Mouse (Mus musculus) heart, postnatal 10 days (tissue): ENCODE measurements around the gene Cdkn2aip. TPM values are rescaled to one million over a fixed set of nuclear protein-coding genes. Genes with fewer than 3 reads are reported as not detected.

Experiments
- DNase-seq, 2 experiments: peaks; one replicate each; pipeline ENCODE4 v3.0.0; 2021
- intact Hi-C: fragments of 180-260 bp; cut with DNase I; formaldehyde crosslinking; loops from one replicate; pipeline ENCODE4 v1.15.1; 2025
- total RNA-seq, 2 experiments: library from RNA; stranded (reverse); gene quantifications; 2 replicates each; pipeline ENCODE4 v1.2.3; 2021

Gene Cdkn2aip
- total RNA-seq, 2 experiments from 2014 or later, result 8.8 to 11.9 TPM

DNA sequence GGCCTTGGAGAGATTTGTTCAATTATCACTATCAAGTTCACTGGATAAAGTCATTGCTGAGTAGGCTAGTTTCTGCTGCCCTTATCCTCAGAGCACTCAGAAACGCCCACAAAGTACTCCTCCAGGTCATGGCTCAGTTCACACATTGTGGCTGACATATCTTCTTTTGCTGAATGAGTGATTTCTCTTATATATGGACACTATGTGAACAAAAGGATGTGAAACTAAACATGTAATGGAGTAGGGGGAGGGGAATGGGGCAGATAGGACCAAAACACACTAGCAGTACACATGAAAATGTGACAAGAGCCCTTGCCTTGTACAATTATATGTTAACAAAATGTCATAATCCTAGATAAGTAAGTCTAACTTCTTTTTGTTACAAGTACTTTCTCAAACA is 11.4 kb downstream of the Cdkn2aip start:
- intact Hi-C loops, result no loop called here
- DNase-seq, result no peak

DNA sequence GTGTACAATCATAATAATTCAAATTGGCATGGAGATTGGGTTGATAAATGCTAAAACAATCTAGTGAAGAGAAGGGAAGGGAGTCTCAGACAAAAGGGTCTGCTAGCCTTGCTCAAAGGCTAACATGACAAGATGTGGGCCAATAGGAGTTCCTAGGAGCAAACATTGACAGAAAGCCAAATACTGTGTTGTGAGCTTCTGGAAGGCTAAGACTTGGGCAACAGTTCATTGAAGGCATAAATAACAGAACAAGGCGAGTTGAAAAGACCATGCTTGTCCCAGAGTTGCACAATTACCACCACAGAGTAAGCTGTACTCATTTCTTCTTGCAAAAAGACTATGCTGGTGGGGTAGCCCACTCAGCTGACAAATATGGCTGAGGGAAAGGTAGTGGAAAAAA is 16.0 kb downstream of the Cdkn2aip start:
- intact Hi-C loops, result loop anchor here (10.0 kb wide), 1 partner anchor 283 kb away; no protein-coding TSS in a partner anchor
- DNase-seq, result no peak

DNA sequence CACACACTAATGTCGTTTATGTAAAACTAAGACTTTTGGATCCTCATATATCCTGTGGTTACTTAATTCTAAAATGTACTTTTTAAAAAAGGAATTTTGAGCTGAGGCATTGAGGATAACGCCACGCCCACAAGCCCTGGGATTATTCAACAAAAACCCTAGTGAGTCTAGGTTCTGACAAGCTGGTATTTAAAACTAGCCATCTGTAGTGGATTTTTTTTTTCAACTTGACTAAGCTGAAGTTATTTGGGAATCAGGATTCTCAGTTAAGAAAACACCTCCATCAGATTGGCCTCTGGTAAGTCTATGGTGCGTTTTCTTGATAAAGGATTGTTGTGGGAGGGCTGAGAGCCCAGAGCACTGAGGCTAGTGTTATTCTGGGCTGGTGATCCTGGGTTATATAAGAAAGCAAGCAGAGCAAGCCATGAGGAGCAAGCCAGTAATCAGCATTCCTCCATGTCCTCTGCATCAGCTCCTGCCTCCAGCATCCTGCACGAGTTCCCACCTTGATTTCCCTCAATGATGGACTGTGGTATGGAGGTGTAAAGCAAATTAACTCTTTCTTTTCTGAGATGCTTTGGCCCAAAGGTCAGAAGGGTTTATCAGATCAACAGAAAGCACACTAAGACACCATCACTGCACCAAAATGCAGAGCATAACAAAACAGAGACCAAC is 18.2 kb downstream of the Cdkn2aip start:
- no peak for DNase-seq
- intact Hi-C loops, result loop anchor here (10.0 kb wide), 1 partner anchor 281 kb away; no protein-coding TSS in a partner anchor

DNA sequence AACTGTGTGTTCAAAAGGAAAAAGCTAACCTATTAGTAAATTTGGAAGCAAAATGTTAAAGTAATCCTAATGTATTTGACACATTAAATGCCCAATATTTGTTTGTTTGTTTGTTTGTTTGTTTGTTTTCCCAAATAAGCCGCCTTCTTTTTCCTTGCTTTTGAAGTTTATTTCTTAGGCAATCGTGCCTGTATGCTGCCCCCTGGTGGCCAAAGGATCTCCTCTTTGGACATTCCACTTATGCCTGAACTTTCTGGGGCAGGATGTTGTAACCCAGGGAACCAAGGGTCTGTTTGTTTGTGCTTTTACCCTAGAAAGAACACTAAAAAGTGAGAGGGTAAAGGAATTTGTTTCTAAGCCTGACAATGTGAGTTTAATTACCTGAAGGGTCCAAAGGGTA is 20.6 kb downstream of the Cdkn2aip start:
- intact Hi-C loops, result loop anchor here (10.0 kb wide), 1 partner anchor 278 kb away; no protein-coding TSS in a partner anchor
- DNase-seq, result peak; percentile 76 to 90

DNA sequence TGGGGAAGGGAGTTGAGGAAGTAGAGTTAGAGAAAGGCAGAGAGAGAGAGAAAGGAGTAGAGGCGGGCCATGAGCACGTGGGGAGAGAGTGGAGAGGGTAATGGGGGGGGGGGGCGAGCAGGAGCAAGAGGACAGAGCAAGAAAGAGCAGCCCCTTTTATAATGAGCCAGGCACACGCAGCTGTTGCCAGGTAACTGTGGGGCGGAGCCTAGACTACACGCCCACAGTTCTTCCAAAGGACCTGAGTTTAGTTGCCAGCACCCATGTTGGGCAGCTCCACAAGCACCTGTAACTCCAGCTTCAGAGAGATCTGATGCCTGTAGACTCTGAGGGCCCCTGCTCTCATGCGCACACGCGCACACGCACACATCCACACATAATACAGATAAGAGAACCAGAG is 21.9 kb downstream of the Cdkn2aip start:
- intact Hi-C loops, result loop anchor here (2.0 to 10.0 kb wide), 3 partner anchors 15 to 675 kb away; no protein-coding TSS in a partner anchor
- DNase-seq, result no peak

DNA sequence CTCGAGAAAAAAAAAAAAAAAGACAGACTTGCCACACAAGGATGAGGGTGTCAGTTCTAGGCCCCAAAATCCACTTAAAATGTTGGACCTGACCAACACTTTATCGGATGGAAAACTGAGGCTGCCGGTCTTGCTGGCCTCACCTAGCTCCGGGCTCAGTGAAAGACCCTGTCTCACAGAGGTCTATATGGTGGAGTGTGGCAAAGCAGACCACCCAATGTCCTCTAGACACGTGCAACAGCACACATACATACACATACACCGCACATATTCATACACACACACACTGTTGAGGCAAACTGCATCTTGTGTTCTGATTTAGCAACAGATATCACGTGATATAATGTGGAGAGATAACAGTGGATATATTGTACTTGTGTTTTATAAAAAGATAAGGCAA is 22.4 kb downstream of the Cdkn2aip start:
- intact Hi-C loops, result loop anchor here (2.0 to 10.0 kb wide), 3 partner anchors 15 to 675 kb away; no protein-coding TSS in a partner anchor
- no peak for DNase-seq

DNA sequence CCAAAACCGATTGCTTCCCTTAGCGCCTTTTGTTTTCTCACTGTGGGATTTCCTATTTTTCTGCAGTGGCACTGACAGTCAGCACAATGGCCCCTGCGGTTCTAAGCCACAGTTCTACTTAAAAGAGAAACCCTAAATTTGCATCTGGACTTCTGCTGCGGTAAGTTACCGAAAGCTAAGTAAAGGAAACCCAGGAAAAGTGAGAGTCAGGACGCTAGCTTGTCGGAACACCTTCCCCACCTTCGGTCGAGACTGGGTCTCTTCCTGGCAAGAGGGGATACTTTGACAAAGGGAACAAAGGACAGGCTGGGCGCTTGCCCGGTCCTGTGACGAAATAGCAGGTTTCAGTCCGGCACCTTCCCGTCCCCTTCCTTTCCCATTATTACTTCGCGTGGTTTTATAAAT is 23.1 kb downstream of the Cdkn2aip start:
- intact Hi-C loops, result loop anchor here (2.0 to 10.0 kb wide), 3 partner anchors 14 to 674 kb away; no protein-coding TSS in a partner anchor

DNA sequence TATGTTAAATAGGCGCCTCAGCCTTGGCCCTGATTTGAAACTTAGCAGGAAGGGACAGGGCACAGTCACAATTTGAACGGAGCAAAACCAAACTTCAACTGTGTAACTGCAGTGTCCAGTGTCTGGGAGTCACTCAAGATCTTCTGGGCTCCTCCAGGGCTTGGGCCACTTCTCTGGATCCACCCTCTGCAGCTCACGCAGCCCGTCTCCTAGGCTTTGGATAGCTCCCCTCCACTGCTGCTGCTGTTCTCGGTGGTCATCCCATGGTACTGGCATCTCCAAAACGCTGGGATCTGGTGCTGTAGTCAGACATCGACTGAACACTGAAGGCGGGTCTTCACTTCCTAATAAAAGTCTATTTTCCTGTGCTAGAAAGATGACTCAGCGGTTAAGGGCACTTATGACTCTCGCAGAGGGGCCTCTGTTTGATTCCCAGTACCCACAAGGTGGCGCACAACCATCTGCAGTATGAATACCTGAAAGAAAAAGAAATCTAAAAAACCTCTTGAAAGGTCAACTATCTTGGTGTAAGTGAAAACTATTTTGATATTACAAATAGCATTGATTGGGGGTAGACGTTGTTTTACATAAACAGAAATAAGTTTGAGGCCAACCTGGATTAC is 23.9 kb downstream of the Cdkn2aip start:
- DNase-seq, result peak; percentile 19 to 41
- intact Hi-C loops, result loop anchor here (2.0 to 10.0 kb wide), 3 partner anchors 13 to 673 kb away; no protein-coding TSS in a partner anchor

More for the DNA sequence above, 23.1 kb downstream of the Cdkn2aip start:
- DNase-seq, result peak; percentile 40 to 52

DNA sequence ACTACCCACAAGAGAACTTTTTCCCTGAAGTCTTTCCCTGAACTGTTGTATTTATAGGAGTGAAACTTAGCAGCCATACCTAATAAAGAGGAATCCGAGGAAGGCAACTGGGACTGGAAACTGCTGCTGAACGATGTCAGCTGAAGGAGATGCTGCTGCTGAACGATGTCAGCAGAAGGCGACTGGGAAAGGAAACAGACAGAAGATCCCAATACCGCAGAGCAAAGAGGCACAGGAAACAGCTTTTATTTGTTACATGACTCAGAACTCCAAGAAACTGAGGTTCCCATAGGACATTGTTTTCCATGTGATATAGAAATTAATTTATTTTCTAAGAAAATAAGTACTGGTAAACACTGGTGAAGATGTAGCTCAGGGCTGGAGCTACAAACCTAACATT is 29.3 kb downstream of the Cdkn2aip start:
- intact Hi-C loops, result no loop called here
- no peak for DNase-seq

DNA sequence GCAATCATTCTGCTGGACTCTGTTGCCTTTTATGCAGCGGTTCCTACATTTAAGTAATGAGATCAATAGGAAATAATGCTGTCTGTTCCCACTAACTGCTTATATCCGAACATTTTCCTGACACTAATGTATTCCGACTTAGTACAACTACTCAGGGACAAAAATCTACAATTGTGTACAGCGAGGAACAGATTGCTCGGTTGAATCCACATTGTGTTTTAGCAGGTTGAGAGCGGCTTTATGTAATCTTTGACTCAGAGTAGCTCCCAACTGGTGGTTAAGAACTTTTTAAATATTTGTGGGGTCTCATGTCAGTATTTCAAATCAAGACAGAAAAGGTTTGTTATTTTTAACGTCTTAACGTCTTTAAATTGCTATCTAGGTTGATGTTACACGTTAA is 29.7 kb downstream of the Cdkn2aip start:
- intact Hi-C loops, result no loop called here
- DNase-seq, result no peak

DNA sequence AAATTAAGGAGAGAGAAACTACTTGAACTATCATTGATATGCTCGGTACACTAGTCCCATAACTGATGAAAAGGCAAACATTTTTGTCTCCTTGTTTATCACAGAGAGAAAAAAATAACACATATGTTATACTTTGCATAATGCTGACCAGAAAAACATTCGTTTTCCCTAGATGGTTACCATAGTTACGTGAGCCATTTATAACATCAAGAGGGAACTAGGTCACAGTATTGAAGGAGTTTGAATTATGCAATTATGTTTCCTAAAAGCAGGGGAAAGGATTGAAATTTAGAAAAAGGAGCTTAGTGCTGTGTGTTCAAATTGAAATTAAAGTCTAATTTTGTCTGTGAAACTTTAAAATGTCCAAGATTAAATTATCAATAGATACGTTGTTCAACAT is 33.4 kb downstream of the Cdkn2aip start:
- DNase-seq, result no peak
- intact Hi-C loops, result no loop called here

DNA sequence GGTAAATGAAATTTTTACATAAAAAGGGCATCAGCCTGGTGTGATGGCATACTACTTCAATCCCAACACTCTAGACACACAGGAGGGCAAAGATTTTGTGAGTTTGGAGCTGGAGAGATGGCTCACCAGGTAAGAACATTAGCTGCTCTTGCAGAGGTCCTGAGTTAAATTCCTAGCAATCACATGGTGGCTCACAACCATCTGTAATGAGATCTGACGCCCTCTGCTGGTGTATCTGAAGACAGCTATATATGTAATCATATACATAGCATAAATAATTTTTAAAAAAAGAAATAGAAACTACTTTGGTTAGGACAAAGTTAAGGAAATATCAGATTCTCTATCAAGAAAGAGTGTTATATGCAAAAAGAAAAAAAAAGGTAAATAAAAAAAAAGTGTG is 34.1 kb downstream of the Cdkn2aip start:
- DNase-seq, result no peak
- intact Hi-C loops, result loop anchor here (5.0 kb wide), 1 partner anchor 147 kb away; the partner anchor contains the start of genes Rwdd4a and Trappc11

DNA sequence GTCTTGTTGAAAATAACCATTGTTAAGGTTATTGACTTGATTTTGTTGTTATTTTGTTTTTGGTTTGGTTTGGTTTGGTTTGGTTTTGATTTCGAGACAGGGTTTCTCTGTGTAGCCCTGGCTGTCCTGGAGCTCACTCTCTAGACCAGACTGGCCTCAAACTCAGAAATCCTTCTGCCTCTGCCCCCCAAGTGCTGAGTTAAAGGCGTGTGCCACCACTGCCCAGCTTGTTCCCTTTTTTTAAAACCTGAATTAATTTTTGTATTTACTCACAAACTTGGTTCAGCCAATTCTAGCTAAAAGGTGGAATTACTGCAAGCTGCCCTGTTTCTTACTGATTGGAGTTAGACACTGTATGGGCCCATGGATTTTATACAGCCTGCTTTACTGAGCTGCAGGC is 37.1 kb downstream of the Cdkn2aip start:
- no peak for DNase-seq
- intact Hi-C loops, result loop anchor here (2.0 to 5.0 kb wide), 2 partner anchors 14 to 144 kb away; partner anchors contain the start of genes Rwdd4a and Trappc11

DNA sequence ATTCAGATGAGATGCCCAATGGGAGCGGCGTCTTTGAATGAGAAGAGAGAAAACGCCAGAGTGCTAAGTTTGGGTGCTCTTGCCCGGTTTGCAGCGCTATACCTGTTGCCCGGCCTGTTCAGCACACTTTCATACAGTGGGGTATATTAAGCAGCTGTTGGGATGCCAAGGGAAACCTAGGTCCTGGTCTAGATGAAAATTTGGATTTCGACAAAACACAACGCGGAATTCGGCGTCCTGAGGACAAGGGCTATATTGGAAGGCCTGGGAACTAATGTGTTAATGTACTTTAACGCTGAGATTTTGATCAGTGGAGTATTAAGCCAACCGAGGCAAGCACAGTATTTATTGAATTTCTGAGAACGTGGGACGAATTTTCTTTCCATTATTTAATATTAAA is 37.5 kb downstream of the Cdkn2aip start:
- intact Hi-C loops, result loop anchor here (2.0 to 5.0 kb wide), 2 partner anchors 15 to 144 kb away; partner anchors contain the start of genes Rwdd4a and Trappc11
- DNase-seq, result peak; percentile 8 to 14

DNA sequence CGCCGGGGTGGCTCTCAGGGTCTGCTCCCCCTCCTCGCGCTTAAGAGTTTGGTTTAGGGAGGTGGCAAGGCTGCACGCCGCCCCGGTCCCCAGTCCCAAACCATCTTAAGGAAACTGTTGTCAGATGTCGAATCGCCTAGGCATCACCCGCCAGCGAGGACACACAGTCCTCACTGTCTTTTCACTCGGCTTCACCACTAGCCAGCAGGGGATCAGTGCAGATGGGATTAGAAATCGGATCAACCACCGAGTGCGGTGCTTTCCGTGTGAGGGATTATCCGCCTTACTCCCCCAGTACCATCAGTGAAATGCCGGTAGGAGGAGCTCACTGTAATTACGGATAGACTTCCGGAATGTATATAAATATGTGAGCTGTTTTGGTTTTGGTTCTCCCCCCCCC is 37.9 kb downstream of the Cdkn2aip start:
- intact Hi-C loops, result loop anchor here (2.0 to 5.0 kb wide), 3 partner anchors 15 to 143 kb away; partner anchors contain the start of genes Cdkn2aip, Rwdd4a and Trappc11
- no peak for DNase-seq

DNA sequence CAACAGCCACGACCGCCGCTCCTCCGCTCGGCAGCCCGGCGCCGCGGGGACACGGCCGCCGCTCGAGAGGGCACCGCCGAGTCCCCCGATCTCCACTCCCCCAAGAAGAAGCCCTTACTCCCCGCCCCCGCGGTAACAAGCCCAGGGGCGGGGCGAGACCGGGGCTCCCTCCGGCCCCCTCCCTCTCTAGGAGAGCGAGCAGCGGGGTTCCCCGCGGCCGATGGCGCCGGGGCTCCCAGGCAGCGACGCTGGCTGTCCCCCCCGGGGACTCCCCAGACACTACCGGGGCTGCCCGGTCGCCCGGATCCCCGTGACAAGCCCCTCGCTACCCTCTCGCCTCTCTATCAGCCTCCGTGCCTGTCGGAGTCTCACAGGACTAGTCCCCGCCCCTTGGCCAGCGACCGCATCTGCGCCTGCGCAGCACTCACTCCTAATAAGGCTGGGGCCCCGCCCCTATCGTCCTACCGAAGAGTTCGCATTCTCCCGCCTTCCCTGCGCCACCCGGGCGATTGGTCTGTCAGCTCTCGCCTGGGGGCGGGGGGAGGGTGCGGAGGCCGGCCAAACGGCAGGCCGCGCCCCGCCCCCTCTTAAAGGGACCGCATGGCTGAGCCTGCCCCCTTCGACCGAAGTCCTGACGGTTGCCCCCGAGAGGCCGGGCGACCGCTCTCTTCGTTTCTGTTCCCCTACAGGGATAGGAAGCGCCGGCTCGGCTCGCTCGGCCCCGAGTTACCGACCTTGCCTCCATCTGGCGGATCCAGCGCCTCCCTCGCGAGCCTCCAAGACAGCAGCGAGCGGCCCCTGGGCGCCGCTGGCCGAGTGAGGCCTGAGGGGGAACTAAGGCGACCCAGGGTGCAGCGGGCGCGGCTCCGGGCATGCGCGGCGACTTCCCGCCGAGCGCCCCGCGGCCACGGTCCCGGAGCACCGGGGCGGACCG is 38.7 kb downstream of the Cdkn2aip start, which contains the start of gene Ing2:
Ing2 (minus strand) TSS at position 780 of the 934 bp plus-strand sequence.
- DNase-seq, result peak; percentile 100
- intact Hi-C loops, result loop anchor here (2.0 to 5.0 kb wide), 2 partner anchors 38 to 143 kb away; partner anchors contain the start of genes Cdkn2aip, Rwdd4a and Trappc11

DNA sequence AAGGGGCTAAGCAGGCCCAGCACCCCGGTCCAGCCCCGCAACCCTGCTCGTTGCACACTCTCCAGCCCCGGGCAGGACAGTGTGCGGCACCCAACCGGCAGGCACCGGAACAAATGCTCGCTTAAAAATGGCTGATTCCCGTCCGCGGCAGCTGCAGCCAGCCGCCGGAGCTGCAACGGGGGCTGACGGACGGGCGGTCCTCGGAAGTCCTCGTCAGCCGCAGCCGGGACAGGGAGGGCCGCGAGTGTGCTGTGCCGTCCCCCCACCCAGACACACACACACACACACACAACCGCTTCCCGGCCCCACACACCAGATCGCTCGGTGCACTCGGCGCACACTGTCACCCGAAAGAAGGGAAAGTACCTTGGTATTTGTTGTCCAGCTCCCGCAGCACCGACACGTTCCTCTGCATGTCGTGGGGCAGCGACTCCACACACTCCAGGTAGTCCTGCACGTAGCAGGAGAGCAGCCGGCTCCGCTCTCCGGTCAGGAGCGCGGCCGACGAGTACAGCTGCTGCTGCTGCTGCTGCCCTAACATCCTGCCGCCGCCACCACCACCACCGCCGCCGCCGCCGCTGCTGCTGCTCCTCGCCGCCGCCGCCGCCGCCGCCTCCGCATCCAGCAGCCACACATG is 39.5 kb downstream of the Cdkn2aip start:
- DNase-seq, result peak in 1 of 2 experiments; percentile 52
- intact Hi-C loops, result loop anchor here (2.0 kb wide), 1 partner anchor 39 kb away; the partner anchor contains the start of gene Cdkn2aip

DNA sequence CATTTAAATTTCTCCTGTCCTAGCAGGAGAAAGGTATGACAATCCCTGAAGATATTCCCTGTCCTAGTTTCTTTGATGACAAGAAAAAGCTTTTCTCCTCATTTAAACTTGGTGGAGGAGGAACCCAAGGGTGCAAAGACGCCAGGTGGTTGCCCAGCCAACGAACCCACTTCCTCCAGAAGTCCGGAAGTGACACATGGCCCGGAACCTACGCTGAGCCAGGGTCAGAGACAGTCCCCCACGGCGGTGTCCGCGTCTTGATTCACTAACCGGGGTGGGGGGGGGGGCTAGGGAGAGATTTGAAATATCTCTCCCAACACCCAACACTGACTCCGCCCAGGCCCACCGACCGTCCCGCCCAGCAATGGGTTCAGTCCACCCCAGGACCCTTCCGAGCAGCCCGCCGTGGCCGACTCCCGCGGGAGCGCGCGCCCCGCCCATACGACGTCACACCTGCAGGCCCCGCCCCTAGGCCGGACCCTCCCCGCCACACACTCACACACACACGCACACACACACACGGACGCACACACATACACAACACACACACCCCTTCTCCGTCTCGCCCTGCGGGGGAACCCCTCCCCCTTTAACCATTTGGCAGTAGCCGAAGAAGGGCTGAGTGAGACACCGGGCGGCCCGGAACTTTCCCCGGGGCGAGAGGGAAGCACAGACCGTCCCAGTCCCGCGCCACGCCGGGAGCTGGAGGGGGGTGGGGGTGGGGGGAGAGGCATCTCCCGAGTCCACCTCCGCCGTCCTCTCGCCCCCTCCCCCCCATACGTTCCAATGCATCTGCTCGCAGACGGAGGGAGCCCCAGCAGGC is 40.2 kb downstream of the Cdkn2aip start:
- intact Hi-C loops, result loop anchor here (2.0 kb wide), 1 partner anchor 39 kb away; the partner anchor contains the start of gene Cdkn2aip
- DNase-seq, result peak; percentile 93 to 95
